Mouse (Mus musculus): ENCODE results near the gene 4931406P16Rik.
"Not testable (repeated sequence)": the region's sequence is repeated elsewhere in the genome, so short reads cannot be mapped to it uniquely, and the experiment has no call there.

4931406P16Rik gene

GRCm38 (mm10) chr7:34208027-34208745 is 105.2 kb downstream of the 4931406P16Rik start:
- DNase-seq (ENCODE audit: low spot score): no peak

GRCm38 (mm10) chr7:34206331-34206730 is 107.0 kb downstream of the 4931406P16Rik start:
- no peak for DNase-seq (ENCODE audit: low spot score)

- not testable (repeated sequence) for DNase-seq (ENCODE audit: low spot score)
Observed at GRCm38 (mm10) chr7:34202147-34202546, 111.2 kb downstream of the 4931406P16Rik start.

- no peak for DNase-seq (ENCODE audit: low spot score)
Observed at GRCm38 (mm10) chr7:34200829-34201228, 112.5 kb downstream of the 4931406P16Rik start.

GRCm38 (mm10) chr7:34198346-34198745 is 115.0 kb downstream of the 4931406P16Rik start:
- no peak for DNase-seq (ENCODE audit: low spot score)

GRCm38 (mm10) chr7:34196132-34197128 is 116.9 kb downstream of the 4931406P16Rik start, which contains the start of gene Pdcd2l:
Gene Pdcd2l, minus strand, starts transcription at chr7:34196661.
- peak; percentile 93 for DNase-seq (ENCODE audit: low spot score)

GRCm38 (mm10) chr7:34195632-34196031 is 117.7 kb downstream of the 4931406P16Rik start:
- DNase-seq (ENCODE audit: low spot score): no peak

- no peak for DNase-seq (ENCODE audit: low spot score)
Observed at GRCm38 (mm10) chr7:34192825-34193224, 120.5 kb downstream of the 4931406P16Rik start.

- no peak for DNase-seq (ENCODE audit: low spot score)
Observed at GRCm38 (mm10) chr7:34189376-34189989, 123.9 kb downstream of the 4931406P16Rik start.
